Mouse (Mus musculus) inflammation-experienced regulatory T-cells, adult 6 months (primary cell): ENCODE results near the gene Dok1. TPM values are rescaled to one million over a fixed set of nuclear protein-coding genes. Genes with fewer than 3 reads are reported as not detected.

ENCODE experiments used
- ATAC-seq: one replicate; pipeline ENCODE4 v1.8.0; 2017
- polyA plus RNA-seq, 3 experiments: library from polyadenylated mRNA; unstranded; fragments of 100-300 nt; shearing (Covaris generic); gene quantifications; one replicate each; pipeline ENCODE4 v1.2.1; 2017

Dok1 gene
- polyA plus RNA-seq, 3 experiments from 2014 or later, result 23.6 to 36.1 (median 30.4) TPM

DNA sequence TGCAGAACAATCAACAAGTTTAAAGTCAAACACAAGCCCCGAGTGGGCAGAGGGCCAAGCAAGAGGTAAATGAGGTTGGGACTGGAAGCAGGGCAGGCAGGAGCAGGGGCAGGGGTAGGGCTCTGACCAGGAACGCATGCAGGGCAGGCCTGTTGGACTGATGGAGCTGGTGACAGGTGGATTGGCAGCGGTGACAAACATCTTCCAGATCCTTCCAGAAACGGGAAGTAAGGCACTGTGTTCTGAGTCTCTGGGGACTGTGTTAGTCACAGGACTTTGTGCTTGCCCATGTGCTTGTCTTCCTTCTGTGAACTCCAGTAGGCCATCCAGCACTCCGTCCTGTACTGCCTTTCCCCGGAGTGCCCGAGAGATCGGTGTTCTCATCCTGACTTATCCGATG lies 11.5 kb upstream of the Dok1 start:
- ATAC-seq, result no peak

GRCm38 (mm10) chr6:83043993-83044392 lies 10.7 kb upstream of the Dok1 start:
- ATAC-seq, result no peak

- no peak for ATAC-seq
Measured at GRCm38 (mm10) chr6:83043561-83043960, 10.3 kb upstream of the Dok1 start.

DNA sequence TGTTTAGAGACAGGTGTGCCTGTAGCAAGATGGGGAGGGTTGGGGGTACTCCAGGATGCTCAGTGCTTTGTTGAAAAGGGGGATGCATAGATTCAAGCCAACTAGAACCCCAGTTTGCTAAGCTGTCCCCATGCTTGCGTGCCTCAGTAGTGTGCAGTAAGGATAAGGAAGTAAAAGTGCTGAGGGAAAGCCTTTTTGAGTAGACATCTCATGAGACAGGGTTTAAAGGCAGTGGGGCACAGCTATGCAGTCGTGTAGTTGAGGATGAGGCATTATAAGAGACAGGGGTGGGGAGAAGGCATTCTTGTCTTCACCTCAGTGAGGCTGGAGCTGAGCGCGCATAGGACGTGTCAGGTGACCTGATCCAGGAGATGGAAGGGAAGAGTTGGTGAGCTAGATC lies 7.3 kb upstream of the Dok1 start:
- ATAC-seq, result no peak

DNA sequence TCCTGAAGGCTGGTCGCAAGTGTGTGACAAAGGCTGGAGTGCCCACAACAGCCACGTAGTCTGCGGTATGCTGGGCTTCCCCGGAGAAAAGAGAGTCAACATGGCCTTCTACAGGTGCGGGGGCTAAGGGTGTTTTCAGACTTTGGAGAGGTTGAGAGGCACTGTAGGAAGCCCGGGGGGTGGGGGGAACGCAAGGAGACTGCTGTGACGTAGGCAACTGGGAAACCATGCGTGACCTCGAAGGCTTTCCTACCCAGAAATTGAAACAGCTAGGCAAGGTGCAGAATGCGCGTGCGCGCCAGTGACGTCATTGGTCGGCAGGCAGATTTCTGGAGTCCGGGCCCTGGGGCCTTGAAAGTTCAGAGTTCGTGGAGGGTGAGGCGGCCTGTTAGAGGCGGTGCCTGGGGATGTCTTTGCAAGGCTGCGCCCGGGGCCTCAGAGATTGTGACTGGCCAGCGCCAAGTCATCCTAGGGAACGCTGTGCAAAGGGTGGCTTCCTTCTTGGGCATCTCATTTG lies 5.3 kb upstream of the Dok1 start:
- peak; percentile 89 for ATAC-seq

- ATAC-seq, result no peak
Measured at GRCm38 (mm10) chr6:83037188-83037587, 3.9 kb upstream of the Dok1 start.

- ATAC-seq, result no peak
Measured at GRCm38 (mm10) chr6:83034463-83035055, 1.3 kb upstream of the Dok1 start.

- peak; percentile 54 for ATAC-seq
Measured at GRCm38 (mm10) chr6:83032769-83033191, 491 bp downstream of the Dok1 start.

DNA sequence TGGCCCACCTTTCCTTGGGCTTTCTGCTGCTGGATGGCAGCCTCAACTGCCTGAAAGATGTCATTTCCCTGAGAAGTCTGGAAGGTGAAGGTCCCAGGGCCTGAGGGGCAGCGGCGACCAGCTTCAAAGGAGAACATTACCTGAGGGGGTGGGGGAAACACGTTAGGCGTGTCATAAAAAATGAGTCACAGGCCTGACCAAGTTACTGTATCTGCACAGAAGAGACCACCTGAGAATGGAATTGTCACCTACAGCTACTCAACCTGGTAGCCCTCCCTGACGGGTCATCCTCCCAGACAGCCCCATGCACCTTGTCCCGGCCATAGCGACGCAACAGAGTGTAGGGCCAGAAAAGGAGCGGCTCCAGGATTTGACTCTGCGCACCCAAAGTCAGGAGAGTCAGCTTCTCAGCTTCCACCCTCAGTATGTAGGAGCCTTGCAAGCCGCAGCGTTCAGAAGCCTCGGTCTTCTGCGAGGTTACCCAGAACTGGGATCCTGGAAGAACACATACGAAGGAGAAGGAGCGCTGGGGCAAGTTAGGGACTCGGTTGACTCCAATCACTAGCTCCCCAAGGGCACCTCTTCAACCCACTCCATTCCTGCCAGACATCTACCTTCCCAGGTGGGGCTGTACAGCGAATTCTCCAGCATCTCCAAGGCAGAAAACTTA lies 1.2 kb downstream of the Dok1 start:
- ATAC-seq, result no peak

GRCm38 (mm10) chr6:83031111-83031510 lies 2.2 kb downstream of the Dok1 start:
- no peak for ATAC-seq

- ATAC-seq, result no peak
Measured at GRCm38 (mm10) chr6:83029777-83030176, 3.5 kb downstream of the Dok1 start.

DNA sequence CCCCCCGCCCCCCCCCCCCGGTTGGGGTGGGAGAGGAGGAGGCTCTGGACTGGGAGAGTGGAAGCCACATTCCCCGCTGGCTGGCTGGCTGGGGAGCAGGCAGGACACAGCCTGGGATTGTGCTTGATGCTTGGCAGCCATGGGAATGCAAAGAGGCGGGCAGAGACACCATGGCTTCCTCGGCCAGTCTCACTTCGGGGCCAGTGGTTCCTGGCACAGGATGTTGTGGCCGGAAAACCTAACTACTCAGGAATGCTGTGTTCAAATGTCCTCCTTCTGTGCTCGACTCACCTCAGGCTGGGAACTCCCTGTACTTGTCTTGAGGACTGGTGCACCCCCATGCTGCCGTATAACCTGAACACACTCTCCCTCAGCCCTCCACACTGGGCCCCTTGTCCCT lies 5.6 kb downstream of the Dok1 start:
- no peak for ATAC-seq

GRCm38 (mm10) chr6:83027293-83027692 lies 6.0 kb downstream of the Dok1 start:
- no peak for ATAC-seq

DNA sequence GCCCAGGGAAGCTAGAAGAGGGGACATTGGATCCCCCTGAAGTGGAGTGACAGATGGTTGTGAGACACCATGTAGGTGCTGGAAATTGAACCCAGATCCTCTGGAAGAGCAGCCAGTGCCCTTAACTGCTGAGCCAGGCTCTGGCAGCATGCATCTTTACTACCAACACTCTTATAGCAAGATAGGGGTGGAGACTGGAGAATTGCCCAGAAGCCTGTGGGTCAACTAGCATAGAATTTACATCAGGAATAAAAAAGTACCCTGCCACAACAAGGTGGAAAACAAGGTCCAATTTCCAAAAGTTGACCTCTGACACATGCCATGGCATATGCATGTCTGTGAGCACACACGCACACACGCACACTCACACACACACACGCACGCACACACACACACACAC lies 8.1 kb downstream of the Dok1 start:
- ATAC-seq, result no peak

GRCm38 (mm10) chr6:83024421-83024820 lies 8.8 kb downstream of the Dok1 start:
- ATAC-seq, result no peak

DNA sequence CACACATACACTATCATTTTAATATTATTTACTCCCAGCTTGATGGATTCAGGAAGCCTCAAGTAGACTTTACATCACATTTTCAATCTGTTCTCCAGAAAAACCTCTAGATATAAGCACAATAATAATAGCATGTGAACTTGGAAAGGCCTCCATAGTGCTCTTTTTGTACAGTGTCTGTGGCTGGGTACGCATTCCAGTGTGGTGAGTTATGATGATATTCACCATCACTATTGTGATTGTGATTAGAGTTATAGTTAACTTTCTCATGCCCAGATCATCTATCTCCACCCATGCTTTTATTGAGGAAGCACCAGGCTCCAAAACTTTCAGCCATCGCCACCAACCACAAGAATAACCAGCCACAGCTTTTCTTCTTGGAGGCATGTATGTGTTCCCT lies 9.5 kb downstream of the Dok1 start:
- ATAC-seq, result no peak

GRCm38 (mm10) chr6:83023008-83023407 lies 10.3 kb downstream of the Dok1 start:
- ATAC-seq, result no peak

GRCm38 (mm10) chr6:83020836-83021593 lies 12.3 kb downstream of the Dok1 start:
- no peak for ATAC-seq

GRCm38 (mm10) chr6:83020121-83020520 lies 13.2 kb downstream of the Dok1 start:
- ATAC-seq, result no peak

GRCm38 (mm10) chr6:83019044-83019443 lies 14.2 kb downstream of the Dok1 start:
- ATAC-seq, result no peak

DNA sequence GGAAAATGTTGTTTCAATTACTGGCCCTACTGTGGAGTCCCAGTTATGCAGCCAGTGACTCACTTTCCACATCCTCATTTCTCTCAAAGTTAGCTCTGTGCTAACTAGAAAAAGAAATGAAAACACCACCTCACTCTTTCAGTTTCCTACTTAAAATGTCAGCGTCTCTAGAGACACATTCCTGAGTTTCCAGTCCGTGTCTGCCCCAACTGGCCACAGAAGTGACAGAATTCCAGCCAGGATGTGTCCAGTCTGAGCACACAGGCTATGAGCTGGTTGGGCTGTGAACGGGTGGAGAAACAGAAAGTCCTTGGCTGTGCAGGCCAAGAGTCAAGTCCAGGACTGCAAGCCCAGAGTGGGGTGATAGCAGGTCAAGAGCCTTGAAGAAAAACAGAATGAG lies 16.1 kb downstream of the Dok1 start:
- no peak for ATAC-seq

GRCm38 (mm10) chr6:83015749-83016148 lies 17.5 kb downstream of the Dok1 start:
- ATAC-seq, result no peak
